Mouse (Mus musculus): ENCODE measurements around the gene Syne1.

Syne1 gene

GRCm38 (mm10) chr10:4993802-4994201 lies 557.5 kb downstream of the Syne1 start:
- no peak for DNase-seq (ENCODE audit: low read depth, low spot score)

DNA sequence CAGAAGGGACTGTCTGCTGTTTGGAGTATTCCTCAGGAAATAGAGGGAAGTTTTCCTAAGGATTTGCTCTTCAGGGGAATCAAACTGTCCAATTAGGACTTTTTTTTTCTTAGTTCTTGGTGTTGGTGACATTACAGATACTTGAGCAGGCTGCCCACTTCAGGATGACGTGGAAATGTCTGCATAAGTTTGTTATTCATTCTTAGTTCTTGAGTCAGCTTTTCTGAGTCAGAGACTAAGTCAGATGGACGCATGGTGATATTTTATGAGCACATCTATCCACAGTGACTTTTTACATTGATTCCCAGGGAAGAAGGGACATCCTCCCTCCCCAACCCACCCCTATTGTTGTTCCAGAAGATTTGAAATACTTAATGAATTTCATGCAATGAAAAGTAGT lies 567.4 kb downstream of the Syne1 start:
- no peak for DNase-seq (ENCODE audit: low read depth, low spot score)

DNA sequence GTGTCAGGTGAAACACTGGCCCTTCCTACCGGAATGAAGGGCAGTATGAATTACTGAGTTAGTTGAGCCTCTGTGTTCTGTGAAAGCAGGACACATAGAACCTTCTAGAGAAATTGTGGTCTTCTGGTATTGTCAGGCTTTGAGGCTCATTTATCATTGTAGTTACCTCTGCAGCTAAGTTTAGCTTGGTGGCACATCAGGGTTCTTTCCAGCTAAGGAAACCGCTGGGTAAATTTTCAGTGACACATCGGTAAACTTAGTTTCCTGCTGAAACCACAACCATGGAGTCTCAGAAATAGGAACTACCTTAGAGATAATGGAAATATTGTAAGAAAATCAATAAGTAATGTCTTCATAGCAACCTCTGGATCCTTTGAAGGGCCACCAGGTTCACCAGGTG lies 573.9 kb downstream of the Syne1 start:
- DNase-seq (ENCODE audit: low read depth, low spot score): no peak

DNA sequence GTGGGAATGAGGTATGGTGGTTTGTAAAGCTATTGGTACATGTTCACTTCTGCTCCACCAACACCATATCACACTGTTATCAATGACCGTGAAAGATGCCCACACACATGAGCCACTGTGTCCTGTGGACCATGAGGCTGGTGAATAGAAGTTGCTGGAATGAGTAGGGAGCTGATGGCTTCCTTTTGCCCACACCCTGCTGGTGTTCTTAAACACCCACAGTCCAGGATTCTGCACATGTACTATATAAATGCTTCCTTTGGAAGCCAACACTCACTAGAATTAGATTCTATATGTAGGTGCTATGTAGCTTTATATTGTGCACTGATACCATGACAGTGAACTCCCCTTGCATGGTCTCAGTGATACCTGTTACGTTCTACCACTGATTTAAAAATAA lies 574.7 kb downstream of the Syne1 start:
- DNase-seq (ENCODE audit: low read depth, low spot score): no peak

DNA sequence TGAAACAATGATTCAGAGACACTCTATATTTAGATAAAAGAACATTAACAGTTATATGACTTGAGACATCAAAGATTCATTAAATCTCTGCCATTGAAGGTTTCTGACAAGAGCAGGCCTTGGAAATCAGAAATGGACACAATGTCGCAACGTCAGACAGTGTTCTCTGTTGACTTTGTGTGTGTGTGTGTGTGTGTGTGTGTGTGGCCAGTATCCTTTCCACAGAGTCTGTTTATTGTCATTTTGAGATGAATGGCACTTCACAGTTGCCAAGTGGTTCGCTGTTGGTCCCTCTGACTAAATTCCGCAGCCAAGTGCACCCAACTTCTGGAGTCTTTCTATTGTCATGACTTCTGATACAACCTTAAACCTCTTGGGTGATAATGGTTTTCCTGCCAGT lies 577.0 kb downstream of the Syne1 start:
- DNase-seq (ENCODE audit: low read depth, low spot score): no peak

- DNase-seq (ENCODE audit: low read depth, low spot score): no peak
Measured at GRCm38 (mm10) chr10:4972026-4972425, 579.3 kb downstream of the Syne1 start.

DNA sequence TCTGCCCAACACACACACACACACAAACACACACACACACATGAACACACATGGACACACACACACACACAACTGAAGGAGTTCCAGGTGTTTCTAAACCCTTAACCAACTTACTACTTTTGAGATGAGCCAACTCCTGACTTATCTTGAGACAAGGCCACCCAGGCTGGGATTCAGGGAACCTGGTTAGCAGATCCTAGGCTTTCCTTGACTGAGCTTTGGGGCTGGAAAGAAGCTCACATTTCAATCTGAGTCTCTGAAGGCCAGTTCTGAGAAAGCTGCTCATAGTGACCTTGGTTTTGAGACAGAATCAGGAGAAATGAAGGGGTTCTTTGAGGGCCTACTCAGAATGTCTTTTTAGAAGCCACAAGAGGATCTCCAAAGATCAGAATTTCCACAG lies 579.7 kb downstream of the Syne1 start:
- DNase-seq (ENCODE audit: low read depth, low spot score): no peak

- DNase-seq (ENCODE audit: low read depth, low spot score): no peak
Measured at GRCm38 (mm10) chr10:4971156-4971555, 580.1 kb downstream of the Syne1 start.

Measured in mesoderm, embryonic 11.5 days (tissue).